Mouse (Mus musculus): ENCODE results near the gene C130026I21Rik.
"Not testable (repeated sequence)": the region's sequence is repeated elsewhere in the genome, so short reads cannot be mapped to it uniquely, and the experiment has no call there.

GRCm38 (mm10) chr1:85248985-85249384 is 21.4 kb downstream of the C130026I21Rik start:
- not testable (repeated sequence) for TF ChIP-seq CTCF, POLR2A (IDR thresholded peaks at IDR 0.05; ENCODE audit: extremely low read depth, insufficient read depth, low read length)

Data from cortical plate, adult 2 months (tissue).